Comparison of ENCODE assay signal across 34 mouse cellular contexts in genomic region chr14:68246966-68247365, GRCm38 (mm10).
"Had no signal": no experiment of that assay in that cellular context is flagged by ENCODE, and none has a peak within 500 bp of the region (broad histone marks: within the 10 kb centered on the region; RNA-seq: fewer than 3 reads in every experiment).

No protein-coding gene starts in this region.

- H3K4me2 ChIP-seq: heart, embryonic 11.5 days; heart, embryonic 13.5 days; heart, embryonic 15.5 days; hindbrain, embryonic 12.5 days; hindbrain, embryonic 13.5 days; hindbrain, embryonic 14.5 days; hindbrain, embryonic 15.5 days; intestine, embryonic 15.5 days; kidney, embryonic 15.5 days had no signal

- H3K4me1 ChIP-seq: heart, embryonic 10.5 days; heart, embryonic 13.5 days; heart, embryonic 15.5 days; hindbrain, embryonic 10.5 days; hindbrain, embryonic 12.5 days; hindbrain, embryonic 13.5 days; hindbrain, embryonic 15.5 days; intestine, embryonic 15.5 days; kidney, embryonic 15.5 days had no signal

- H3K36me3 ChIP-seq: heart, embryonic 10.5 days; heart, embryonic 13.5 days; heart, embryonic 15.5 days; hindbrain, embryonic 10.5 days; hindbrain, embryonic 12.5 days; hindbrain, embryonic 13.5 days; hindbrain, embryonic 15.5 days; intestine, embryonic 15.5 days; kidney, embryonic 15.5 days had no signal

- H3K9me3 ChIP-seq: heart, embryonic 10.5 days; heart, embryonic 13.5 days; heart, embryonic 15.5 days; hindbrain, embryonic 10.5 days; hindbrain, embryonic 12.5 days; hindbrain, embryonic 13.5 days; hindbrain, embryonic 15.5 days; intestine, embryonic 15.5 days; kidney, embryonic 15.5 days had no signal

- H3K9ac ChIP-seq: heart, embryonic 13.5 days; heart, embryonic 15.5 days; hindbrain, embryonic 12.5 days; hindbrain, embryonic 13.5 days; hindbrain, embryonic 14.5 days; hindbrain, embryonic 15.5 days; intestine, embryonic 15.5 days; kidney, embryonic 15.5 days had no signal

- H3K27me3 ChIP-seq: heart, embryonic 13.5 days; heart, embryonic 15.5 days; hindbrain, embryonic 12.5 days; hindbrain, embryonic 13.5 days; hindbrain, embryonic 15.5 days; intestine, embryonic 15.5 days; kidney, embryonic 15.5 days had no signal

- H3K4me3 ChIP-seq: heart, embryonic 10.5 days; heart, embryonic 13.5 days; heart, embryonic 15.5 days; hindbrain, embryonic 10.5 days; hindbrain, embryonic 12.5 days; hindbrain, embryonic 13.5 days; hindbrain, embryonic 15.5 days; intestine, embryonic 15.5 days; kidney, embryonic 15.5 days; layer of hippocampus, adult 2 months had no signal

- H3K27ac ChIP-seq: heart, embryonic 10.5 days; heart, embryonic 13.5 days; heart, embryonic 15.5 days; hindbrain, embryonic 10.5 days; hindbrain, embryonic 12.5 days; hindbrain, embryonic 13.5 days; hindbrain, embryonic 14.5 days; hindbrain, embryonic 15.5 days; hindbrain, postnatal 0 days; intestine, embryonic 15.5 days; kidney, embryonic 15.5 days; kidney, postnatal 0 days; layer of hippocampus, adult 2 months had no signal

- ATAC-seq: hindbrain, embryonic 16.5 days; hindbrain, postnatal 0 days; inflammation-experienced regulatory T-cells, adult 6 months; intestine, embryonic 15.5 days; intestine, embryonic 16.5 days; intestine, postnatal 0 days had no signal

- DNase-seq: heart, postnatal 10 days; heart, postnatal 14 days; heart, postnatal 36 days; heart, postnatal 4 days; kidney, adult 11 months; kidney, adult 18-20 months; kidney, adult 2 months; kidney, adult 8-10 months; kidney, adult 9 months; kidney, postnatal 10 days; kidney, postnatal 14 days; kidney, postnatal 25 days; kidney, postnatal 36 days; kidney, postnatal 4 days; layer of hippocampus, adult 9-11 months; layer of hippocampus, postnatal 36 days had no signal
